Comparison of ENCODE assay signal across 10 mouse cellular contexts in the genomic region with DNA sequence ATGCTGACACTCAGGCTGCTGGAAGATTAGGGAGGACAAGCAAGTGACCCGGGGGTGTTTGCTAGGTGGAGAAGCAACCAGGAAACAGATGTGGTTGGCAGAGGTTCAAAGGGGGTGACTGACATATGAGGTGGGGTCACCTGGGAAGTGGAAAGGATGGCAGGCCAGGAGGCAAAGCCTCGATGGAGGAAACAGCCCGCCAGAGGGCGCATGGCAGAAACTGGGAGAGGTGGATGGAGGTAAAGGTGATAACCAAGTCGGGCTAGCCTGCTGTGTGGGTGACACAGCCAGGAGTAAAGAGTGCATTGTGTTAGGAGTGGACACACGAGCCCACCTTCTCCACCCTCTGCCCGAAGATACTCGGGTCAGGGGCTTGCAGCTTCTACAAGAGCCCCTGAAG. TPM values are rescaled to one million over a fixed set of nuclear protein-coding genes. Genes with fewer than 3 reads are reported as not detected.
DNase-seq lines count a peak whose midpoint lies in the region; ATAC-seq and TF ChIP-seq lines count a peak whose summit lies in the region.
"Had no signal": no experiment of that assay in that cellular context is flagged by ENCODE, and none has a peak within 500 bp of the region (broad histone marks: within the 10 kb centered on the region; RNA-seq: fewer than 3 reads in every experiment).

No protein-coding gene starts in this region.

- WGBS in midbrain, embryonic 10.5 days, result 25% methylated on average over 8 of the region's 8 CpGs

- no peaks in the 10 kb centered on the region for H3K27me3 ChIP-seq in ES-Bruce4 (ENCODE audit: control insufficient read depth, insufficient read depth, low read length, poor library complexity, severe bottlenecking)
- H3K27me3 ChIP-seq in splenic B cell, adult 2 months (ENCODE audit: control insufficient read depth, insufficient read depth, low read length, poor library complexity, severe bottlenecking), result no peaks in the 10 kb centered on the region
- peaks cover 88% of the 10 kb centered on the region for H3K27me3 ChIP-seq in midbrain, embryonic 10.5 days (ENCODE audit: low read depth, poor library complexity, severe bottlenecking)
- H3K27me3 ChIP-seq: Patski had no signal

- no peak for TF ChIP-seq POLR2A in ES-Bruce4 (IDR thresholded peaks at IDR 0.05; ENCODE audit: insufficient read depth, low read length)

- peak; percentile 86 for TF ChIP-seq CTCF in ES-Bruce4 (IDR thresholded peaks at IDR 0.05; ENCODE audit: low read depth, low read length)

- H3K9me3 ChIP-seq in ES-Bruce4 (replicated peaks; ENCODE audit: control insufficient read depth, insufficient read depth, low read length, poor library complexity, severe bottlenecking), result no peaks in the 10 kb centered on the region
- no peaks in the 10 kb centered on the region for H3K9me3 ChIP-seq in midbrain, embryonic 10.5 days (replicated peaks)
- H3K9me3 ChIP-seq: megakaryocyte, embryonic 14.5 days had no signal

- DNase-seq in cerebellum, postnatal 10 days, result peak; percentile 82 to 87
- peak; percentile 79 for DNase-seq in kidney, postnatal 10 days
- no peak for DNase-seq in kidney, adult 9 months
- DNase-seq in kidney, postnatal 25 days, result peak; percentile 67 to 74
- DNase-seq in splenic B cell, adult 2 months (ENCODE audit: low read depth, low spot score), result peak; percentile 56
- DNase-seq in midbrain, embryonic 10.5 days (ENCODE audit: low spot score), result no peak

- no peaks in the 10 kb centered on the region for H3K36me3 ChIP-seq in ES-Bruce4 (ENCODE audit: control insufficient read depth, insufficient read depth, low read length, poor library complexity, severe bottlenecking)
- H3K36me3 ChIP-seq in splenic B cell, adult 2 months (ENCODE audit: control insufficient read depth, insufficient read depth, low read length, poor library complexity, severe bottlenecking), result no peaks in the 10 kb centered on the region
- peaks cover 19% of the 10 kb centered on the region for H3K36me3 ChIP-seq in midbrain, embryonic 10.5 days

- H3K4me3 ChIP-seq in ES-Bruce4 (ENCODE audit: low read depth, low read length), result no peak overlapping the region
- no peak overlapping the region for H3K4me3 ChIP-seq in midbrain, embryonic 10.5 days
- H3K4me3 ChIP-seq: megakaryocyte, embryonic 14.5 days had no signal

- peaks cover 2% of the 10 kb centered on the region for H3K4me1 ChIP-seq in ES-Bruce4 (ENCODE audit: control insufficient read depth, insufficient read depth, low read length)
- peaks cover 65% of the 10 kb centered on the region for H3K4me1 ChIP-seq in midbrain, embryonic 10.5 days

- no peak overlapping the region for H3K27ac ChIP-seq in ES-Bruce4 (ENCODE audit: insufficient read depth, low read length)
- H3K27ac ChIP-seq in midbrain, embryonic 10.5 days (replicated peaks), result no peak overlapping the region

- no peak overlapping the region for H3K9ac ChIP-seq in ES-Bruce4 (ENCODE audit: low read depth, poor library complexity, severe bottlenecking)

- TF ChIP-seq EP300 in ES-Bruce4 (IDR thresholded peaks at IDR 0.05; ENCODE audit: insufficient read depth, low read depth, low read length), result no peak

- ATAC-seq in cerebellum, adult (ENCODE audit: insufficient number of reproducible peaks, low FRiP score, low TSS enrichment), result no peak
- ATAC-seq: Patski had no signal

RNA-seq across cellular contexts. Expression of a gene that starts 11.8 kb away (rescaled TPM):
- polyA plus RNA-seq in ES-Bruce4 (2011; ENCODE audit: insufficient read depth, insufficient read length, low read depth, missing spikeins), result 2.2 and 4.1 TPM in 2 replicates
- polyA plus RNA-seq in midbrain, embryonic 10.5 days (2016; fragmentation: Nextera tagmentation; extraction: Ambion mirVana), result 0.36 and 0.51 TPM in 2 replicates

RNA-seq across cellular contexts. Expression of a gene that starts 17.1 kb away (rescaled TPM):
- 3.4 and 4.6 TPM in 2 replicates for polyA plus RNA-seq in ES-Bruce4 (2011; ENCODE audit: insufficient read depth, insufficient read length, low read depth, missing spikeins)
- 30.9 and 33.9 TPM in 2 replicates for polyA plus RNA-seq in midbrain, embryonic 10.5 days (2016; fragmentation: Nextera tagmentation; extraction: Ambion mirVana)

Comparison
In these comparisons a context has a peak if more than half of its experiments do, and no peak if none do; other contexts are left out.
1. DNase-seq: peak in cerebellum, postnatal 10 days (2 of 2), kidney, postnatal 10 days (single experiment), kidney, postnatal 25 days (2 of 2) and splenic B cell, adult 2 months (single experiment); none in kidney, adult 9 months (single experiment) and midbrain, embryonic 10.5 days (single experiment).